Mouse (Mus musculus): ENCODE results near the gene Rpl21. TPM values are rescaled to one million over a fixed set of nuclear protein-coding genes. Genes with fewer than 3 reads are reported as not detected.

The Rpl21 gene
- polyA plus RNA-seq, 1 experiment = 45.4 TPM

DNA sequence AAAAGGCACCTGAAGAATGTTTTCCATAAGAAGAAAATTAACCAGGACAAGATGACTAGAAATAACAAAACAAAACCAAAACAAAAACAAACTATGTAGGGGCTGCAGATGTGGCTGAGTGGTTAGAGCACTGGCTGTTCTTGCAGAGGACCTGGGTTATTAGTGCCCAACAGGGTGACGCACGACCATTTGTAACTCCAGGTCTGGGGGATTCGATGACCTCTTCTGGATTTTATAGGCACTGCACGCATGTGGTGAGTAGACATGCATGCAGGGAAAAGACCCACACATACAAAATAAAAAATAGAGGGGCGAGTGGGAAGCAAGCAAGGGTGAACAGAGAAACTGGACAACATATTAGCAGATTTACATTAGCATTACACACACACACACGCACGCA, 50.4 kb downstream of the Rpl21 start:
- H3K4me3 ChIP-seq (ENCODE audit: insufficient read depth, low read length) = no peak overlapping the region
- TF ChIP-seq POLR2A (IDR thresholded peaks at IDR 0.05; ENCODE audit: borderline replicate concordance, low read depth, low read length) = no peak
- no peak overlapping the region for H3K27ac ChIP-seq (ENCODE audit: insufficient read depth, low read depth, low read length)
- no peaks in the 10 kb centered on the region for H3K4me1 ChIP-seq (ENCODE audit: control insufficient read depth, insufficient read depth, low read length)

DNA sequence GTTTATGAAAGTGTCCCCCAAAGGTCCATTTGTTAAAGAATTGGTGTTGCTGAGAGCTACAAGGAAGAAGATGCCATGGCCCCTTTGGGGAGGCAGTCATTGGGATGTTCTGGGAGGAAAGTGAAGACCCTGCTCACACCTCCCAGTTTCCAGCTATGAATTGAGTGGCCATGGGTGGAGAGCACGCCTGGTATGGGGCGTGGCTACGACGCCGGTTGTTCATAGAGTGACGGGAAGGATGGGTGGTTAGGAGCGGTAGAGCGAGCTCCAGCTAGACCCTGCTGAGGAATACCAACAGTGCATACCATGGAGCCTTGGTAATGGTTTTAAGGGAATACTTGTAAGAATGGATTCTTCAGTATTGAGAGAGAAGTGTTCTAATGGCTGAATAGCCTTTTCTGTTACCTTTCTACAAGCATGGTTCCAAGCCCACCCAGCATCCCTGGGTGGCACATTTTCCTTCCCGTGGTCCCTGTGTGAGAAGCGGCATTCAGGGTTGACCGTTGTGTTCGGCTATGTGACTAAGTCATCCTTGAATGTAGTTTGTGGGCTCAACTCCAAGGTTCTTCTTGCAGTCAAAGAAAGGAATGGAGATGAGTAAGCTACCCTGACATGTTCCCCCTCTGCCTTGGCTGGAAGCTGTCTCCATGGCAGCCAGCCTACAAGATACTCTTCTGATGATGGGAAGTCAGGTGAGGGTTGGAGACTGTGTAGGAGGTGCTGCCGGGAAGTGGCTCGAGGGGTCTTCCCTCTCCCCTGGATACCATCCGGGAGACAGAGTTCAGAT, 51.0 kb downstream of the Rpl21 start:
- Histone ChIP-seq H3K27ac (ENCODE audit: insufficient read depth, low read depth, low read length) (no peak overlapping the region), H3K4me3 (ENCODE audit: insufficient read depth, low read length) (no peak overlapping the region), H3K4me1 (ENCODE audit: control insufficient read depth, insufficient read depth, low read length) (no peaks in the 10 kb centered on the region)
- TF ChIP-seq POLR2A (IDR thresholded peaks at IDR 0.05; ENCODE audit: borderline replicate concordance, low read depth, low read length) (no peak), CTCF (IDR thresholded peaks at IDR 0.05; ENCODE audit: low read depth, low read length) (no peak)

Other genes starting within 250 kb of the Rpl21 start
- not detected in 2 replicates for gene Gpr12, start 247.7 kb upstream of the Rpl21 start, polyA plus RNA-seq (2012; ENCODE audit: insufficient read depth, insufficient read length, missing spikeins)
- 33.6 and 36.2 TPM in 2 replicates for gene Usp12, start 37.9 kb upstream of the Rpl21 start, polyA plus RNA-seq (2012; ENCODE audit: insufficient read depth, insufficient read length, missing spikeins)
- not detected in 2 replicates for gene Rasl11a, start 12.2 kb downstream of the Rpl21 start, polyA plus RNA-seq (2012; ENCODE audit: insufficient read depth, insufficient read length, missing spikeins)
- 37.0 and 40.8 TPM in 2 replicates for gene Gtf3a, start 115.8 kb downstream of the Rpl21 start, polyA plus RNA-seq (2012; ENCODE audit: insufficient read depth, insufficient read length, missing spikeins)
- gene Mtif3, start 130.9 kb downstream of the Rpl21 start, polyA plus RNA-seq (2012; ENCODE audit: insufficient read depth, insufficient read length, missing spikeins) = 15.5 and 19.6 TPM in 2 replicates
- 4.0 and 7.4 TPM in 2 replicates for gene Lnx2, start 243.7 kb downstream of the Rpl21 start, polyA plus RNA-seq (2012; ENCODE audit: insufficient read depth, insufficient read length, missing spikeins)
- 120 and 135 TPM in 2 replicates for gene Polr1d, start 244.2 kb downstream of the Rpl21 start, polyA plus RNA-seq (2012; ENCODE audit: insufficient read depth, insufficient read length, missing spikeins)

Measured in bone marrow macrophage, adult 2 months (primary cell).